Mouse (Mus musculus): Measurements from ENCODE around the gene Cops4. TPM values are rescaled to one million over a fixed set of nuclear protein-coding genes. Genes with fewer than 3 reads are reported as not detected.
A peak's percentile ranks its signal among the peaks of the same experiment; 100 is the strongest.

Cops4 gene
- polyA plus RNA-seq, 1 experiment from 2014 or later: 146 TPM

- no peak overlapping the region for H3K4me3 ChIP-seq
- no peaks in the 10 kb centered on the region for H3K27me3 ChIP-seq (replicated peaks)
- H3K4me2 ChIP-seq: no peak overlapping the region
- WGBS: 82% methylated on average over 2 of the region's 2 CpGs
- H3K9me3 ChIP-seq (replicated peaks): no peaks in the 10 kb centered on the region
- H3K27ac ChIP-seq (ENCODE audit: poor library complexity, severe bottlenecking): no peak overlapping the region
- no peak overlapping the region for H3K9ac ChIP-seq
- no peak for ATAC-seq (ENCODE audit: insufficient number of reproducible peaks, low FRiP score)
- H3K36me3 ChIP-seq: no peaks in the 10 kb centered on the region
- H3K4me1 ChIP-seq (replicated peaks): peaks cover 11% of the 10 kb centered on the region
Measured at GRCm38 (mm10) chr5:100566798-100567197, 48.7 kb downstream of the Cops4 start.

DNA sequence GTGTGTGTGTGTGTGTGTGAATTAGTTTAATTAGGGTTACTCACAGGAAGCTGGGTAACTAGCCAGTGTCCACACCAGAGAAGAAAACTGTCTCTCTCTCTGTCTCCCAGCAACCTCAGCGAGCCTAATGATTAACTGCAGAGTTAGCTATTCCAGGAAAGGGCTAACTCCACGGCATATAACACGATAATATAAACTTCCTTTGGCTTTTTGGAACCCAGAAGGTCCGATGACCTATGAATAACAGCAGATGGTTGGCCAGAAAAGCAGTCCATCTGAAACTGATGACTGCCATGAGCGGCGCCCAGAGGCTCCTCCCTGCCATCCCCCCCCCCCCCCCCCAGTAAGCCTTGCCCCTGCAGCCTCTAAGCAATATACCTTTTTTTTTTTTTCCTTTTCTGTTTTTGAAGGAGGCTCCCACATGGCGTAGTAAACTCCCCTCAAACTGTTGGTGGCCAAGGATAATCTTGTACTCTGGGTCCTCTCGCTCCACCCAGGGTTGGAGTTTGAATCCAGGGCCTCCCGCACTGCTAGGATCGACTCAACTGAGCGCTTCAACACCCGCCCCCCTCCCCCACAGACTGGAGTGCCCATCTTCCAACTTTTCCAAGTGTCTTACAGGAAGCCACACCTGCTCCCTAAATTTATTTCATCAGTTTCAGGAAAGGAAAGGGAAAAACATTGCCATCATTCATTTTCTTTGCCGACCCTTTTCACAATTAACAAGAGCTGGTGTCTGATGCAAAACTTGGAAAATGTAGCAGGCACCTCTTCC lies 49.3 kb downstream of the Cops4 start:
- no peaks in the 10 kb centered on the region for H3K27me3 ChIP-seq (replicated peaks)
- H3K9me3 ChIP-seq (replicated peaks): no peaks in the 10 kb centered on the region
- H3K9ac ChIP-seq: no peak overlapping the region
- H3K4me3 ChIP-seq: no peak overlapping the region
- H3K4me1 ChIP-seq (replicated peaks): peaks cover 11% of the 10 kb centered on the region
- 74% methylated on average over 13 of the region's 13 CpGs for WGBS
- no peak overlapping the region for H3K4me2 ChIP-seq
- no peak overlapping the region for H3K27ac ChIP-seq (ENCODE audit: poor library complexity, severe bottlenecking)
- ATAC-seq (ENCODE audit: insufficient number of reproducible peaks, low FRiP score): no peak
- no peaks in the 10 kb centered on the region for H3K36me3 ChIP-seq

DNA sequence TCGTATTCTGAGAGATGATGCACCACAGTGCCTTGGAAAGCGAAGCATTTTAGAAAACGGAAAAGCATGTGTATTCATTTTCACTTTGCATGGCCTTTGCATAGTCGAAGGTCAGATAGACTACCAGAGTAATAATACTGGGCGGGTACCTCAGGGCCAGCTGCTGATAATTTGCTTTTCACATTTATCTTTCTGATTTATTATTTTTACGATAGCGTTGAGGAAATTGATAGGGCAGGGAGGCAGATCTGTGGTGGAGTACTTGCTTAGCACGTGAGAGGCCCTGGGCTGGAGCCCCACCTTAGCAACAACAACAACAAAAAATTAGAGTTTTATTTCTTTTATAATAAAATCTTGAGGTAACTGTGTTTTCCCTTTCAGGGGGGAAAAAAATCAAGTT lies 50.1 kb downstream of the Cops4 start:
- peaks cover 11% of the 10 kb centered on the region for H3K4me1 ChIP-seq (replicated peaks)
- 0 out of 2 replicates have a peak, but pooled peaks cover under 1% of the 10 kb centered on the region for H3K27me3 ChIP-seq (replicated peaks)
- 62% methylated on average over 8 of the region's 8 CpGs for WGBS
- no peaks in the 10 kb centered on the region for H3K9me3 ChIP-seq (replicated peaks)
- H3K9ac ChIP-seq: no peak overlapping the region
- H3K4me3 ChIP-seq: no peak overlapping the region
- H3K36me3 ChIP-seq: no peaks in the 10 kb centered on the region
- no peak overlapping the region for H3K27ac ChIP-seq (ENCODE audit: poor library complexity, severe bottlenecking)
- no peak for ATAC-seq (ENCODE audit: insufficient number of reproducible peaks, low FRiP score)
- no peak overlapping the region for H3K4me2 ChIP-seq

DNA sequence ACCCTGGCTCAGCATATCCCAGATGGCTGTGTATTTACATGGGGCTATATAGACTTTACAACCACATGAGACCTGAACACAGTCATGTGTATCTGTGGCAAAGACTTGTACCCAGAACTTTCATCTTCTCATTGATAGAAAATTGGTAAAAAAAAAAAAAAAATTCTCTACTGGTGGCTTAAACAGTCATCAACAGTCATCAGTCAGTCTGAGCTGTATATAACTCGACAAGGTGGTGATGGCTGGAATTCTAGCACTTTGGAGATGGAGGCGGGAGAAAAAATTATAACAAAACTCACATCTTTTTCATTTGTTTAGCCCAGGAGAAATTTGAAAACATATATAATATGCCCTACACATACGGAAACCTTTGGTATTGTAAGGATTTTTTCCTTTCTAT lies 50.7 kb downstream of the Cops4 start:
- ATAC-seq (ENCODE audit: insufficient number of reproducible peaks, low FRiP score): no peak

DNA sequence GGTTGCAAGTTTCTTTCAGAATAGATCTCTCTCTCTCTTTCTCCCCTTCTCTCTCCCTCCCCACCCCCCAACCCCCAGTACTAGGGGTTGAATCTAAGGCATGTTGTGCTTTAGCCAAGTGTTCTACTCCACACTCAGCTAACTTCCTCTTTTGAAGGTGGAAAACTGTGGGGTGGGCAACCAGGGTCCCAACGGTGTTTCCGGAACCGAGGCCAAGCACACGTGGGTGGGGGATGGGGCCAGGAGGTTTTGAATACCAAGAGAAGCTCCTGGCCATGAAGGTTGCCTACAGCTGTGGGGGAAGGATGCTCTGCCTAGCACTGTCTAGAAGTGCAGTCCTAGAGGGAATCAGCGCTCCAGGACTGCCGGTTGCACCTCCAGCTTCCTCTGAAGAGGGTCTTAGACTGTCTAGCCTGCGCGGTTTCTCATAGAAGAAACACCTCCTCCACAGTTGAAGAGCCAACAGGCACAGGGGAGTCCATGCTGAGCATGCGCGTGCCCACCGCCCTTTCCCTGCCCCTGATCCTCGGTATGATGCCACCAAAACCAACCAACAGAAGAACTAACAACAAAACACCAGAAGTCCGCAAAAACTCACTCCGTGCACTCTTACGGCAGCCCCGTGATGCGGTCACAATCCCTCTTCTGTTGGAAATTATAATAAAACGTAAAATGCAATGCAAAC lies 51.3 kb downstream of the Cops4 start:
- ATAC-seq (ENCODE audit: insufficient number of reproducible peaks, low FRiP score): no peak
- 64% methylated on average over 18 of the region's 18 CpGs for WGBS
- H3K27me3 ChIP-seq (replicated peaks): 0 out of 2 replicates have a peak, but pooled peaks cover 4% of the 10 kb centered on the region

More for the DNA sequence above, 50.7 kb downstream of the Cops4 start:
- Histone ChIP-seq H3K9ac (no peak overlapping the region), H3K27me3 (replicated peaks) (0 out of 2 replicates have a peak, but pooled peaks cover 4% of the 10 kb centered on the region), H3K4me3 (no peak overlapping the region), H3K27ac (ENCODE audit: poor library complexity, severe bottlenecking) (no peak overlapping the region), H3K4me2 (no peak overlapping the region), H3K9me3 (replicated peaks) (no peaks in the 10 kb centered on the region), H3K36me3 (no peaks in the 10 kb centered on the region), H3K4me1 (replicated peaks) (peaks cover 11% of the 10 kb centered on the region)
- 70% methylated on average over 3 of the region's 3 CpGs for WGBS

DNA sequence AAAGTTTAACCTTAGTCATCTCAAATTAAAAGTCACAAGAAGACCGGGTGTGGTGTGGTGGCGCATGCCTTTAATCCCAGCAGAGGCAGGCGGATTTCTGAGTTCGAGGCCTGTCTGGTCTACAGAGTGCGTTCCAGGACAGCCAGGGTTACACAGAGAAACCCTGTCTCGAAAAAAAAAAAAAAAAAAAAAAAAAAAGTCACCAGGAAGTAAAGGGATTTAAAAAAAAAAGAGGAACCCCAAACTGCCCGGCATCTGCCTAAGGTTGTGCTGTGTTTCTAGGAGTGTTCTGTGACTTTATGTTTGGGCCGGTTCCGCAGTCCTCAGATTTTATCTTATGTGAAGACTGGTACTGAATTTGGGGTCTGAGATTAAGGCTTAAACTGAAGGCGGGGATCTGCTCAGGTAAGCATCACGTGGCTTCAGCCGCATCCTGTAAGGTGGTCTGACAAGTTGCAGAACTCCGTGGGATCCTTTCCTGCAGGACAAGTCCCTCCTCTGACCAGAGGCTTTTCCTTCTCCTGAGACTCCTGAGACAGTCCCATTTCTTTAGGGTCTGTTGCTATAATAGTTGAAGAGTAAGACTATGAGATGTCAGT lies 52.0 kb downstream of the Cops4 start:
- Histone ChIP-seq H3K4me1 (replicated peaks) (peaks cover 11% of the 10 kb centered on the region), H3K4me2 (peak overlapping the region; percentile 49), H3K27me3 (replicated peaks) (0 out of 2 replicates have a peak, but pooled peaks cover 4% of the 10 kb centered on the region), H3K4me3 (no peak overlapping the region), H3K9me3 (replicated peaks) (no peaks in the 10 kb centered on the region), H3K9ac (no peak overlapping the region), H3K27ac (ENCODE audit: poor library complexity, severe bottlenecking) (no peak overlapping the region), H3K36me3 (no peaks in the 10 kb centered on the region)
- no peak for ATAC-seq (ENCODE audit: insufficient number of reproducible peaks, low FRiP score)
- WGBS: 62% methylated on average over 13 of the region's 13 CpGs

More for the DNA sequence above, 51.3 kb downstream of the Cops4 start:
- no peak overlapping the region for H3K9ac ChIP-seq
- no peak overlapping the region for H3K4me3 ChIP-seq
- H3K4me2 ChIP-seq: no peak overlapping the region
- no peaks in the 10 kb centered on the region for H3K9me3 ChIP-seq (replicated peaks)
- H3K36me3 ChIP-seq: no peaks in the 10 kb centered on the region
- peaks cover 11% of the 10 kb centered on the region for H3K4me1 ChIP-seq (replicated peaks)
- H3K27ac ChIP-seq (ENCODE audit: poor library complexity, severe bottlenecking): no peak overlapping the region

DNA sequence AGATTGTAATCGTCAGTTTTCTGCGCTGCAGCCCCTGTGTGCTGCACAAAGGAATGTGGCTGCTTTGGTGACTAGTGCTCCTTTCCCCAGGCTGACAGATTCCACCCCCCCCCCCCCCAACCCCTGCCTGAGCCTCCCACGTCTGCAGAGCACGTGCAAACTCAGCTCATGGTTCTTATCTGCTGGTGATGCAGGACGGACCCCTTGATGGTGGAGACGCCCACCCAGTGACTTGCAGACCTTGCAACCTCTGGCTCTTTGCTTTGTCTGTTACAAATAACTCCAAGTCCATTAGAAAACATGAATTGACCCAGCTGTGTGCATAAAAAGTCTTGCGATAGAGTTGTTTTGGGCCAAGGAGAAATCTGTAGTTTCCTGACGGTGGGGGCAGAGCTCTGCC lies 52.6 kb downstream of the Cops4 start:
- WGBS: 16% methylated on average over 8 of the region's 8 CpGs
- H3K4me3 ChIP-seq: no peak overlapping the region
- no peak for ATAC-seq (ENCODE audit: insufficient number of reproducible peaks, low FRiP score)
- H3K9ac ChIP-seq: no peak overlapping the region
- peak overlapping the region; percentile 49 for H3K4me2 ChIP-seq
- H3K4me1 ChIP-seq (replicated peaks): peaks cover 11% of the 10 kb centered on the region
- H3K27ac ChIP-seq (ENCODE audit: poor library complexity, severe bottlenecking): no peak overlapping the region
- no peaks in the 10 kb centered on the region for H3K9me3 ChIP-seq (replicated peaks)
- no peaks in the 10 kb centered on the region for H3K36me3 ChIP-seq
- 0 out of 2 replicates have a peak, but pooled peaks cover 4% of the 10 kb centered on the region for H3K27me3 ChIP-seq (replicated peaks)

GRCm38 (mm10) chr5:100572069-100572468 lies 54.0 kb downstream of the Cops4 start, which contains the start of gene Plac8:
TSS of gene Plac8 (minus strand) at chr5:100572245.
- H3K4me2 ChIP-seq: no peak within 1 kb of the TSS
- 19% methylated on average over 7 of the region's 7 CpGs for WGBS

DNA sequence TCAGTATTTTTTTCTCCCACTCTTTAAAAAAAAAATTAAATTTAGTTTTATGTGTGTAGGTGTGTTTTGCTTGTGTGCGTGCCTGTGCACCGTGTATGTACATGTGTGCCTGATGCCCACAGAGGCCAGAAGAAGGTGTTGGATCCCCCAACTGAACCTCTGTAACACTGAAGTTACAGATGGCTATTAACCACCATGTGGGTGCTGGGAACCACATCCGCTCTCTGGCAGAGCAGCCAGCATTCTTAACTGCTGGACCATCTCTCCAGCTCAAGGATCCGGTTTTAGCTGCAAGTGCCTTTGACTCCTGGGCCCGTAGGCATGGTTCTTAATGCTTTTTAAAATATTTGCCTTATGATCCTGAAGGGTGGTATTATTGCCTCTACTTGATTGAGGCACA lies 55.1 kb downstream of the Cops4 start:
- peaks cover 11% of the 10 kb centered on the region for H3K4me1 ChIP-seq (replicated peaks)
- no peaks in the 10 kb centered on the region for H3K36me3 ChIP-seq
- ATAC-seq (ENCODE audit: insufficient number of reproducible peaks, low FRiP score): no peak
- 0 out of 2 replicates have a peak, but pooled peaks cover 4% of the 10 kb centered on the region for H3K27me3 ChIP-seq (replicated peaks)
- no peak overlapping the region for H3K9ac ChIP-seq
- H3K27ac ChIP-seq (ENCODE audit: poor library complexity, severe bottlenecking): no peak overlapping the region
- H3K9me3 ChIP-seq (replicated peaks): no peaks in the 10 kb centered on the region
- H3K4me3 ChIP-seq: no peak overlapping the region
- H3K4me2 ChIP-seq: no peak overlapping the region
- WGBS: 87% methylated on average over 5 of the region's 5 CpGs

More at GRCm38 (mm10) chr5:100572069-100572468, 54.0 kb downstream of the Cops4 start, which contains the start of gene Plac8:
- Histone ChIP-seq H3K9ac (no peak within 1 kb of the TSS), H3K27ac (ENCODE audit: poor library complexity, severe bottlenecking) (no peak within 1 kb of the TSS), H3K4me1 (replicated peaks) (peaks cover 11% of the 10 kb centered on the region), H3K36me3 (no peaks in the 10 kb centered on the region), H3K9me3 (replicated peaks) (no peaks in the 10 kb centered on the region), H3K4me3 (no peak within 1 kb of the TSS), H3K27me3 (replicated peaks) (0 out of 2 replicates have a peak, but pooled peaks cover 4% of the 10 kb centered on the region)
- ATAC-seq (ENCODE audit: insufficient number of reproducible peaks, low FRiP score): no peak; the same call in 1 of the 2 replicates

DNA sequence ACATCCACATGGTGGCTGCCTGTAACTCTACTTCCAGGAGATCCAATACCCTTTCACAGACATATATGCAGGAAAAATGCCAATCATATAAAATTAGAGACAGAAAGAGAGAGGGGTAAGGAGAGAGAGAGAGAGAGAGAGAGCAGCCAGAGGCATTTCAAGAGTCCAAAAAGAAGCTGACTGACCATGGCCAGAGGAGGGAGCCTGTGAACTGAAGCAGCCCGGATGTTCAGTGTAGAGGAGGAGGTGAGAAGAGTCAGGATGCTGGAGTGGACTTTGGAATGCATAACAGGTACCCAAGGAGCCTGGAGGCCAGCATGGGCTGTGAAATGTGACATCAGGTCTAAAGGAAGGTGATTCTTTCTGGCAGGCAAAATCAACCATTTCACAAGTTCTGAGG lies 56.7 kb downstream of the Cops4 start:
- 50% methylated on average over 1 of the region's 1 CpGs for WGBS

DNA sequence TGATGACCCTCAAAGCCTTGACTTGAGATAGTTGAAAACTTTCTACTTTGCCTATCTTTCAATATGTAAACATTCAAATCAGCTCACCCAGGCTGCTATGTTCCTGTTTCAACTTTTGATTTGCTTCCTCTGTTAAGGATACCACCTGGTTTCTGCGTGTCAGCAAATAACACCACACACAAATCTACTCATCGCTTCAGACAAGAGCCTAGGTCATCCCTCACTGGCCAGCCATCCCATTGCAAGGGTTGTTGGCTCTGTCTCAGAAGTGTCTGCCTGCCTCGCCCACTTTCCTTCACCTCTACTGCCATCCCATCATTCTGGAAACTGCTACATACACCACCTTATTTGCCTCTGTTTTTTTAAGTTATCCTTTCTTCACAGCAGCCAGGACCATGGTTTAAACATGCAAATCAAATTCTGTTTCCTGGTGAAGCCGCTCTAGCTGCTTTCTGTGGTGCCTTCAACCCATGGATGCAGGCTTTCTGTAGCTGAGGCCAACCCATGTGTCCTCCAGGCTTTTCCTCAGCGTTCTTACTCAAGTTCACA lies 60.8 kb downstream of the Cops4 start:
- Histone ChIP-seq H3K9me3 (replicated peaks) (no peaks in the 10 kb centered on the region), H3K27me3 (replicated peaks) (no peaks in the 10 kb centered on the region), H3K4me3 (no peak overlapping the region), H3K4me1 (replicated peaks) (no peaks in the 10 kb centered on the region), H3K36me3 (no peaks in the 10 kb centered on the region), H3K9ac (no peak overlapping the region), H3K27ac (ENCODE audit: poor library complexity, severe bottlenecking) (no peak overlapping the region), H3K4me2 (no peak overlapping the region)
- ATAC-seq (ENCODE audit: insufficient number of reproducible peaks, low FRiP score): no peak
- WGBS: 74% methylated on average over 5 of the region's 5 CpGs

More for the DNA sequence above, 56.7 kb downstream of the Cops4 start:
- Histone ChIP-seq H3K4me2 (no peak overlapping the region), H3K27ac (ENCODE audit: poor library complexity, severe bottlenecking) (no peak overlapping the region), H3K4me1 (replicated peaks) (peaks cover 11% of the 10 kb centered on the region), H3K36me3 (no peaks in the 10 kb centered on the region), H3K4me3 (no peak overlapping the region), H3K9me3 (replicated peaks) (no peaks in the 10 kb centered on the region), H3K9ac (no peak overlapping the region), H3K27me3 (replicated peaks) (0 out of 2 replicates have a peak, but pooled peaks cover 4% of the 10 kb centered on the region)
- ATAC-seq (ENCODE audit: insufficient number of reproducible peaks, low FRiP score): no peak
